Mouse (Mus musculus): ENCODE measurements around the gene Mcts2.
A peak's percentile ranks its signal among the peaks of the same experiment; 100 is the strongest.
"Not testable (repeated sequence)": the region's sequence is repeated elsewhere in the genome, so short reads cannot be mapped to it uniquely, and the experiment has no call there.

The Mcts2 gene

DNA sequence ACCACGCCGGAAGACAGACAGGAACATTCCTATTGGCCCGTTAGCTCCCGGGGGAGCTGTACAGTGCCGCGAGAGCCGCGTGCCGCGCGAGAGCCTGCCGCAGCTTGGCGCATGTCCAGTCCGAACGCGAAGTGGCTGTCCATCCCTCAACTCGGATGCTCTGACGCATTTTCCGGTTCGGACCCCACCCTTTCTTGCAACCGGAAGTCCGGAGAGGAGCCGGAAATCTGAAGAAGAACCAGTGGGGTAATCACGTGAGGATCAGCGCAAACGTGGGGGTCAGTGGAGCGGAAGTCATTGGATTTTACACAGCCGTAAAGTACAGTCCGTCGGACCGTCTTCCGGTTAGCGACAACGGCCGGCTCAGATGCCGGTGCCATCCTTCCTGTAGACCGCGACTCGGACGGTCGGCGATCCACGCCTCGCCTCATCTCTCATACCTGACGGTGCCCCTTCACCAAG is at the start of gene Mcts2:
TSS of gene Mcts2 (plus strand) at position 230 of the 462 bp plus-strand sequence.
- Histone ChIP-seq H3K27me3 (ENCODE audit: control insufficient read depth, insufficient read depth, low read length, poor library complexity, severe bottlenecking) (no peaks in the 10 kb centered on the region), H3K36me3 (ENCODE audit: control insufficient read depth, insufficient read depth, low read length, poor library complexity, severe bottlenecking) (peaks cover 11% of the 10 kb centered on the region)
- peak; percentile 26 for DNase-seq (ENCODE audit: low read depth, low spot score)

DNA sequence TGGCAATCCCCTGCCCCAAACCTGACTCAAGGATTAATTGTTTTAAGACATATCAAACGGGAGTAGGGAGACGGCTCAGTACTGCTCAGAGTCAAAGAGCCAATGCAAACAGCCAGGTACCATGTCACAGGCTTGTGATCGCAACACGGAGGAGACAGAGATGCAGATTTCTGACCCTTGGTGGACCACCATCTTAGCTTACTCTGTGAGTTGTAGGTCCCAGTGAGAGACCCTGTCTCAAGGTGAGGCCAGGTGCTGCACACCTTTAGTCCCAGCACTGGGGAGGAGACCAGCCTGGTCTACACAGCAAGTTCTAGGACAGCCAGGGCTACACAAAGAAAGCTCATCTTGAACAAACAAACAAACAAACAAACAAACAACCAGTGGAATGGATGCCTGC is 49.5 kb upstream of the Mcts2 start:
- Histone ChIP-seq H3K27me3 (ENCODE audit: control insufficient read depth, insufficient read depth, low read length, poor library complexity, severe bottlenecking) (no peaks in the 10 kb centered on the region), H3K36me3 (ENCODE audit: control insufficient read depth, insufficient read depth, low read length, poor library complexity, severe bottlenecking) (no peaks in the 10 kb centered on the region)
- DNase-seq (ENCODE audit: low read depth, low spot score) = no peak

DNA sequence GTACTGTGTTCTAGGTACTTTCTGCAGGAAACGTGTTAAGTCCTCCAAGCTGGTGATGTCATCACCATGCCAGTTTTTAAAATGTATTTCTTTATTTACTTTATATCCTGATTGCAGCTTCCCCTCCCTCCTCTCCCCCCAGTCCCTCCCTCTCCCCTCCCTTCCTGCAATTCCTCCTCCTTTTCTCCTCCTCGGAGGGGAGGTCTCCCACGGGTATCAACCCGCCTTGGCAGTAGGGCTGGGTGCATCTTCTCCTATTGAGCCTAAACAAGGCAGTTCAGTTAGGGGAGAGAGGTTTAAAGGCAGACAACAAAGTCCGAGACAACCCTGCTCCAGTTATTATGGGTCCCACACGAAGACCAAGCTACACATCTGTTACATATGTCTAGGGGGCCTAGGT is 48.0 kb upstream of the Mcts2 start:
- H3K36me3 ChIP-seq (ENCODE audit: control insufficient read depth, insufficient read depth, low read length, poor library complexity, severe bottlenecking) = no peaks in the 10 kb centered on the region
- H3K27me3 ChIP-seq (ENCODE audit: control insufficient read depth, insufficient read depth, low read length, poor library complexity, severe bottlenecking) = no peaks in the 10 kb centered on the region
- DNase-seq (ENCODE audit: low read depth, low spot score) = no peak

DNA sequence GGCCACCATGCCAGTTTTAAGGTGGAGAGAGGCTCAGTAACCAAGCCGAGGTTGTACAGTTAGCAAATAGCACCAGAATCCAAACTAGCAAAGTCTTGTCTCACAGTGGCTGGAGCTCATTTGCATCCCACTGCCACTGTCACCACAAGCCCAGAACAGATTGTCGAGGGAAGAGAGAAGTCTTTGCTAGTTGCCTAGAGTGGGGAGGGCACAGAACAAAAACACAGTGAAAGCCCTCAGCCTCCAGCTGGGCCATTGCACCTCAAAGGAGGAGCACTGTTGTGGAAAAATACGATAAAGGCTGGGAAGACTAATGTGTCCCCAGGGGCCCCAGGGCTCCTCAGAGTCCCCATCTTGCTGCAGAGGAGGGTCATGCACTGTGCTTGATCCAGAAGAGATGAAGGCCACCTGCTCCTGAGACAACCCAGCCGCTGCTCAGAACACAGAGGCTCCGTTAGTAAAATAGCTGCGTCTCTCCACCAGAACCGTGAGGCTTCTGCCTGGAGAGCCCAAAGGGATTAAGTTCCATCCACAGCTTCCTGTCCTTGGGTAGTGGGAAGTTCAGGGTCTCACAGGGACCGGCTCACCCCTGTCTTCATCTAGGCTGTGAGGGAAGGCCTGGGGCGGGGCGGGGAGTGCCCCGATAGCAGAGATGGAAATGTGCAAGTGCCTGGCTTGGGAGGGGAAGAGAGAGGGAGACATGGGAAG is 47.3 kb upstream of the Mcts2 start:
- Histone ChIP-seq H3K27me3 (ENCODE audit: control insufficient read depth, insufficient read depth, low read length, poor library complexity, severe bottlenecking) (no peaks in the 10 kb centered on the region), H3K36me3 (ENCODE audit: control insufficient read depth, insufficient read depth, low read length, poor library complexity, severe bottlenecking) (no peaks in the 10 kb centered on the region)
- no peak for DNase-seq (ENCODE audit: low read depth, low spot score)

DNA sequence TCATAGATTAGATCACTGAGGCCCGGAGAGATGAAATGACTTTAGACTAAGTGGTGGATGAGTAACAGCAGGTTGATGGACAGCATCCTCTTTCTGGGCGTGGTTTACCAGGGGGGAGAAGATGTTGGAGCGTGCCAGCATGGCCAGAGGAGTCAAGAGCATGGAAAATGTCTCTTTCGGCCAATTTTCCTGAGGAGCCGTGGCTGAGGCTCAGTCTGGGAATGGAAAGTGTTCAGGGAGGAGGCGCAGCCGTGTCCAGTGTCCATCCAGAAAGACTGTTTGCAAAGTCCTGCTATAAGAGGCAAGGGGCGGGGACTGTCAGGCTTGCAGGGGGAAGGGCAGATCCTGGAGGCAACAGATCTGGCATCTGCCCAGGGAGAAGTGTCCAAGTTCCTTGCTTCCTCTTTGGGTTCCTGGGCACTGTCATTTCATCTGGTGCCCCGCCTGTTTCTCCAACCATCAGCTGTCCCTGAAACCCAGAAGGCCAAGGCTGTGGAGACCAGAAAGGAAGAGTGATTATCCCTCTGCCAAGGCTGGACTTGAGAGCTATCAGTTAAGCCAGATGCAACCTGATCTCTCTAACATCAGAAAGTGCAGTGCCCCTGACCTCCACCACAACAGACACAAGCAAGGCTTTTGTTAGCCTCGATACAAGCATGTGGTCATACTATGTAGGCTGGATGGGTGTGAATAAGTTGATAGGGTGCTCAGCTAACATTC is 33.8 kb upstream of the Mcts2 start:
- no peak for DNase-seq (ENCODE audit: low read depth, low spot score)
- no peaks in the 10 kb centered on the region for H3K36me3 ChIP-seq (ENCODE audit: control insufficient read depth, insufficient read depth, low read length, poor library complexity, severe bottlenecking)

DNA sequence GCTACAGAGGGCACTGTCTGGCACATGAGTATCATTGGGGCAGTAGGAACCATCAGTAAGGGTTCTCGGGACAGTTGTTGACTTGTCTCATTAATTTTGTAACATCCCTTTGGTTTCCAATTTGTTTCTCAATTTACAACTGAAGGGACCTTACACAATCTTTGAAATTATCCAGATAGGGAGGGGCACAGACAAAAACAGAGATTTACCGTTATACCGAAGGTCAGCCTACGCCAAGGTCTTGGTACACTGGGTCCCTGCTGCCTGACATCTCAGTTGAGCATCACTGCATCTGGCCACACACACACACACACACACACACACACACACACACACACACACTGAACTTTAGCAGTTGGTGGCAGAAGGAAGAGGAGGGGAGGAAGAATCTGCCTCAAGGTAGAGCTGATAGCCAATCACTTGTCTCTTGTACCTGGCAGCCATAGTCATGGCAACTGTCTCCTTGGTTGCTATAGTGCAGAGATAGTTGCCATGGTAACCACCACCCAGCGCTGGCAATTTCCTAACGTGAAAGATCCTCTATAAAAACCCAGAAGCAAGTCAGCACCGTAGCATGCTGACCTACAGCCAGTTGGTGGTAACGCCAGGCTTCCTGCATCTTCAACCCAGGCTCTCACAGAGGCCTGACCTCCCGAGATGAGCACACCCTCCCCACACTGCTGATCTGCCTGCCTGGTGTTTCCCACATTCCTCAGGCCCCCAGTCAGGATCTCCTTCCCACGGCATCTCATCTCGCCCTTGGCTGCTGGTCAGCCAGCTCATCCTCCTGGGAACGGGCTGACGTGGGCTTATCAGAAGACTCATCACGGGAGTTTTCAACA is 32.7 kb upstream of the Mcts2 start:
- Histone ChIP-seq H3K36me3 (ENCODE audit: control insufficient read depth, insufficient read depth, low read length, poor library complexity, severe bottlenecking) (no peaks in the 10 kb centered on the region), H3K27me3 (ENCODE audit: control insufficient read depth, insufficient read depth, low read length, poor library complexity, severe bottlenecking) (no peaks in the 10 kb centered on the region)
- no peak for DNase-seq (ENCODE audit: low read depth, low spot score)

More for the DNA sequence above, 33.8 kb upstream of the Mcts2 start:
- H3K27me3 ChIP-seq (ENCODE audit: control insufficient read depth, insufficient read depth, low read length, poor library complexity, severe bottlenecking) = no peaks in the 10 kb centered on the region

DNA sequence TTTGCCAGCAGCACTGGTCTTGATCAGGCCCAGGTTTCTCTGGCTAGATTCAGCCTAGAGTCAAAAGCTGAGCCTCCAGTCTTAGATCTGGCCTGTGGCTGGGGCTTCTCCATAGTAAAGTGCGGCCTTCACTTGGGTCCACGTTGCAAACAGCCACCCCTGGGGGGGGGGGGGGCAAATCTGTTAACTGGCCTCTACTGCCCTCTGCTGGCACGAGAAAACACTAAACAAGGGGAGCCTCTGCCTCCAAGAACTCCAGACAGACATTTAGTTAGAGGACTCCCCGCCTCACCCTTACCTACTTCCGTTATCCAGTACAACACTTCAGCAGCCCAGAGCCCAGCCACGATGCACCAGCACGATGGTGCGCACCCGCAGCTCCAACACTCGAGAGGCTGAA is 29.4 kb upstream of the Mcts2 start:
- H3K27me3 ChIP-seq (ENCODE audit: control insufficient read depth, insufficient read depth, low read length, poor library complexity, severe bottlenecking) = no peaks in the 10 kb centered on the region
- H3K36me3 ChIP-seq (ENCODE audit: control insufficient read depth, insufficient read depth, low read length, poor library complexity, severe bottlenecking) = no peaks in the 10 kb centered on the region
- peak; percentile 44 for DNase-seq (ENCODE audit: low read depth, low spot score)

DNA sequence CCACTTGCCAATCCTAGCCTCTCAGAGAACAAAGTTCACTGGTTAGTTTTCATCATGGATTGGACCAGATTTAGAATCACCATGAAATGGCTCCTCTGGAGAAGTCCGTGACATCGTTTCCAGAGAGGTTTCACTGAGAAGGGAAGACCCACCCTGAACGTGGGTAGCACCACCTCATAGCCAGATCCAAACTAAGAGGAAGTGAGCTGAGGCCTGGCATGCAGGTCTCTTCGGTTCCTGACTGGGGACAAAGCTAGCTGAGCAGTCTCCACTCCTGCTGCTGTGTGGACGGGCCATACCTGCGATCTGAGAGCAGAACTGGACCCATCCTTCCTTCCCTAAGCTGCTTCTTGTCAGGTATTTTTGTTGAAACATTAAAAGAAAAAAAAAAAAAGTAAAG is 25.7 kb upstream of the Mcts2 start:
- H3K27me3 ChIP-seq (ENCODE audit: control insufficient read depth, insufficient read depth, low read length, poor library complexity, severe bottlenecking) = no peaks in the 10 kb centered on the region
- no peak for DNase-seq (ENCODE audit: low read depth, low spot score)
- no peaks in the 10 kb centered on the region for H3K36me3 ChIP-seq (ENCODE audit: control insufficient read depth, insufficient read depth, low read length, poor library complexity, severe bottlenecking)

DNA sequence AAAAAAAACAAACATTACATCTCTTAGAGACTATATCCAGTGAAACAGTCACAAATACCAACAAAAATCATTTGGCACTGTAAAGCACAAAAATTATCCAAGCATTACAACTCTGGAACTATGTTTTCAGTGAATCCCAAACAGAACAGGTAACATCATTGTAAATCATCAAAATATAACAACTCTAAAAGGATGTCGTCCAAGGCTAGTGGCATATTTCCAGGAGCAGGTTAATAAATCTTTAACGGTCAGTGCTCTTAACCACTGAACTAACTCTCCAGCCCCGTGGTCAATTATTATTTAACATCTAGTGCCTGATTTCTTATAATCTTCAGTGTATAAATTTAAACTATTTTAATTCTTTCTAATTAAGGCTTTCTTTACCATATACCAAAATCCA is 20.6 kb upstream of the Mcts2 start:
- DNase-seq (ENCODE audit: low read depth, low spot score); H3K27me3 ChIP-seq (ENCODE audit: control insufficient read depth, insufficient read depth, low read length, poor library complexity, severe bottlenecking); H3K36me3 ChIP-seq (ENCODE audit: control insufficient read depth, insufficient read depth, low read length, poor library complexity, severe bottlenecking): not testable (repeated sequence)

DNA sequence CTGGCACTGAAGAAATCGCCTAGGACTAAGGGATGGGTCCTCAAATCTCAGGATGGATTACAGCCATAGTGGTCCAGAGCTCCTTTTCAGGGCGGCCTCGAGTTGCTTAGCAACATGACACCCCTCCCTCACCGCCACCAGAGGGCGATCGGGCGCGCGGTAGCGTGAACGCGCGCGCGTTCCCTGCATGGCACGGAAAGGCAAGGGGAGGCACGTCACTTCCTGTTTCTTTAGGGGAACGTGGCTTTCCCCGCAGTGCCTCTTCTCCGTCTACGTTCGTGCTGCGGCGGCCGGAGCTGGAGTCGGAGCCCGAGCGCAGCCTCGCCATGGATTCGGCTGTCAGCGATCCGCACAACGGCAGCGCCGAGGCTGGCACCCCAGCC is 17.6 kb upstream of the Mcts2 start, which contains the start of gene H13:
TSS of gene H13 (plus strand) at position 206 of the 383 bp plus-strand sequence.
- H3K27me3 ChIP-seq (ENCODE audit: control insufficient read depth, insufficient read depth, low read length, poor library complexity, severe bottlenecking) = no peaks in the 10 kb centered on the region
- DNase-seq (ENCODE audit: low read depth, low spot score) = peak; percentile 97
- no peaks in the 10 kb centered on the region for H3K36me3 ChIP-seq (ENCODE audit: control insufficient read depth, insufficient read depth, low read length, poor library complexity, severe bottlenecking)

DNA sequence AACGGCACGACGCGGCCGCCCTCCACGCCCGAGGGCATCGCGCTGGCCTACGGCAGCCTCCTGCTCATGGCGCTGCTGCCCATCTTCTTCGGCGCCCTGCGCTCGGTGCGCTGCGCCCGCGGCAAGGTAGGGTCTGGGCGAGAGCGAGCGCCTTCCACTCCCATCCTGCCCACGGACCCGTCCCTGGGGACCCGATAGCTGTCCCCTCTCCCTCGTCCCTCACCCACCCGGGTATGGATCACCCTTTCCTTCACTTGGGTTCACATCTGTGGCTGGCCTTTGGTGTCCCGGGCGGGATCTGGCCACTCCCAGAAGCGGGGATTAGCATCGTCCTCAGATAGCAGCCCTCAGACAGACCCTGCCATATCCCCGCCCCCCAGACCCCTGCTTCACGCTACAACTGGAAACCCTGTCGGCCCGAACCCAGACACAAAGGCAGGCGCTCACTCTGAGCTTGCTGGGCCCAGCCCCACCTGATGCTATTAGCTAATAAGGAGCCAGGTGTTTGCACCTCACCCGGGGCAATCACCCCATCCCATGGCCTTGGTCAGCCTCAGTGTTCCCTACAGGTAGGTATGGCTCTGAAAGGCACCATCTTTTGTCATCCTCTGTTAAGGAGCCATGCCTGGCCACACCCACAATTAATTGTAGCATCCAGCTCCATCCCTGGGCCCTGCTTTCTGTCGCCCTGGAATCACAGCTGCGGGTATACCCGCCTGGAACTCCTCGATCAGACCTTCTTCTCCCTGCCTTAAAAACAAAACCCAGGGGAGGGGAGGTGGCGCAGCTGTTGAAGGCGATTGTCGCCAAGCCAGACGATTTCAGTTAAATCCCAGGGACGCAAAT is 17.0 kb upstream of the Mcts2 start:
- Histone ChIP-seq H3K27me3 (ENCODE audit: control insufficient read depth, insufficient read depth, low read length, poor library complexity, severe bottlenecking) (no peaks in the 10 kb centered on the region), H3K36me3 (ENCODE audit: control insufficient read depth, insufficient read depth, low read length, poor library complexity, severe bottlenecking) (no peaks in the 10 kb centered on the region)
- DNase-seq (ENCODE audit: low read depth, low spot score) = peak; percentile 16

DNA sequence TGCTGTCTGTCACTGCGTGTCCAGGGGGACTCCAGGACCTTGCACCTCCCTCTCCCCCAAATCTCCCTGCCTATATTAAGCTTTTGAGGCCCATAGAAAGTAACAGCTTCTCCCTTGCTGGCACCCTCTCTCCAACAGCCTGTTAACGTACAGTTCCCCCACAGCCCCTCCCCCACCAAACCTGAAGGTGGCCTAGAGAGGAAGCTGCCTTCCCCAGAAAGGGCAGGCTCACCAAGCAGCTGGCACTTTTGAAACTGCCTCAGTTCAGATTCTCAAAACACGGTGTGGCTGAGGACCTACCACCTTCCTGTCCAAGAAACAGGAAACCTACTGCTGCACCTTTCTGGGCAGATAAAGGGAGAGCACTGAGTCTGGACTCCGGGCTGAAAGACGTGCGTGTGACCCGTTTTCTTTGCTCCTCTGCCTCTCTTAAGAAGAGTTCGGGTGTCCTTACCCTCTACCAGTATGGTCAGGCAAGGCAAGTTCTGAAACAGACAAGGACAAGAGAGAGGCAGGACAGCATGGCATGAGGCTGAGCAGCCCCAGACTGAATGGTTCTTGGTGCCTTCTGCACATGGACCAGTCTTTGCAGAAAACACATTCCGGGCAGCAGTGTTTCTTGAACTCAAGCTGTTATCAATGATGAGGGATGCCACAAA is 15.7 kb upstream of the Mcts2 start:
- DNase-seq (ENCODE audit: low read depth, low spot score) = peak; percentile 64
- no peaks in the 10 kb centered on the region for H3K27me3 ChIP-seq (ENCODE audit: control insufficient read depth, insufficient read depth, low read length, poor library complexity, severe bottlenecking)
- H3K36me3 ChIP-seq (ENCODE audit: control insufficient read depth, insufficient read depth, low read length, poor library complexity, severe bottlenecking) = no peaks in the 10 kb centered on the region

DNA sequence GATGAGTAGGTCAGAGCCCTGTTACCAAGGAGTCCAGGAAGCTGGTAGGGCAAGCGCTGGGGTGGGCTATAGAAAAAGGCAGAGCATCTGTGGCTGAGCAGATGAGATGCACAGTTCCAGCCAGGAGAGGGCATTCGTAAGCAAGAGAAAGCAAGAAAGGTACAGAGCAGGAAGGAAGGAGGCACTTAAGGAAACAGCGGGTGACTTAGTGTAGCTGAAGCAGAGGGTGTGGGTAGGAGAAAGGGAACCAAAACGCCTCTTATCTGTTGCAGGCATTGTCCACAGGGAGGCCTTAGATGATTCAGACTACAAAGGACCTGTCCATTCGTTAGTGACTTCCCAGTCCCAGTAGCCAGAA is 15.2 kb upstream of the Mcts2 start:
- Histone ChIP-seq H3K27me3 (ENCODE audit: control insufficient read depth, insufficient read depth, low read length, poor library complexity, severe bottlenecking) (no peaks in the 10 kb centered on the region), H3K36me3 (ENCODE audit: control insufficient read depth, insufficient read depth, low read length, poor library complexity, severe bottlenecking) (no peaks in the 10 kb centered on the region)
- peak; percentile 81 for DNase-seq (ENCODE audit: low read depth, low spot score)

DNA sequence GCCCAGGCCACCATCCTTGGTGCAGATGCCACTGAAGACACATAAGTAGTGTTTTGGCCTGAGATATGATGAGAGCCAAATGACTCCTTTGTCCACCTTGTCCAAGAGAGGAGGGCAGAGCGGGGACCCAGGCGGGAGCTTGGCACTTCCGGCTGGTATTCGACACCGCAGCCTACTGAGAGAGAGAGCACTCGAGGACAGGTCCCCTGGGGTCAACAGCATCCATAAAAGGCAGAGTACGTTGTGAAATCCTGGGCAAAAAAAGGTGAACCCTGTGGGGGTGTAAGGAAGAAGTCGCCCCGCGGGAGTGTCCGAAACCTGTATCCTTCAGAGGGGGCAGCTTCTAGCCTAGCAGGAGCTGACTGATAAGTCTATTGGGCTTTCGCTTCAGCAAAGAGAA is 14.7 kb upstream of the Mcts2 start:
- no peak for DNase-seq (ENCODE audit: low read depth, low spot score)
- Histone ChIP-seq H3K27me3 (ENCODE audit: control insufficient read depth, insufficient read depth, low read length, poor library complexity, severe bottlenecking) (no peaks in the 10 kb centered on the region), H3K36me3 (ENCODE audit: control insufficient read depth, insufficient read depth, low read length, poor library complexity, severe bottlenecking) (no peaks in the 10 kb centered on the region)

Data from splenic B cell, adult 2 months (primary cell).